Mouse (Mus musculus) embryonic fibroblast, embryonic 13.5 days (primary cell): ENCODE data around the gene Slc6a18.

Experiments
- CTCF ChIP-seq: IDR thresholded peaks from 2 replicates; pipeline ENCODE4 v1.5.1; 2011; ENCODE audit warnings: mild to moderate bottlenecking, control low read depth, low read length, moderate library complexity, borderline replicate concordance; ENCODE audit not compliant: insufficient read depth
- POLR2A ChIP-seq: IDR thresholded peaks from 2 replicates; pipeline ENCODE4 v1.6.1; 2011; ENCODE audit warnings: low read depth, mild to moderate bottlenecking, control low read depth, low read length, moderate library complexity

DNA sequence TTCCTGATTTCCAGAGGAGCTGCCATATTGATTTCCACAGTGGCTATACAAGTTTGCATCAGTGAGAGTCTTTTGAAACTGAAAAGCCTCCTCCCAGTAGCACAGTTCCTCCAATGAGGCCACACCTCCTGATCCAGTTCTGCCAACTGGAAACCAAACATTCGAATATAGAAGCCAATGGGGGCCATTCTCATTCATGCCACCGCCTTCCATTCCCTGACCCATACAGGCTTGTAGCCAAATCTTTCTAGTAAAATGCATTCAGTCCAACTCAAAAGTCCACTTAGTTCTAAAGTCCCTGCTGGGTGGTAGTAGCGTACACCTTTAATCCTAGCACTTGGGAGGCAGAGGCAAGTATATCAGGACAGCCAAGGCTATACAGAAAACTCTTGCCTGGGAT lies 24.6 kb downstream of the Slc6a18 start:
- no peak for TF ChIP-seq POLR2A
- no peak for TF ChIP-seq CTCF
